Mouse (Mus musculus): ENCODE data around the gene Boc.

Gene Boc

GRCm38 (mm10) chr16:44552726-44553125, 6.0 kb downstream of the Boc start:
- DNase-seq, result no peak

DNA sequence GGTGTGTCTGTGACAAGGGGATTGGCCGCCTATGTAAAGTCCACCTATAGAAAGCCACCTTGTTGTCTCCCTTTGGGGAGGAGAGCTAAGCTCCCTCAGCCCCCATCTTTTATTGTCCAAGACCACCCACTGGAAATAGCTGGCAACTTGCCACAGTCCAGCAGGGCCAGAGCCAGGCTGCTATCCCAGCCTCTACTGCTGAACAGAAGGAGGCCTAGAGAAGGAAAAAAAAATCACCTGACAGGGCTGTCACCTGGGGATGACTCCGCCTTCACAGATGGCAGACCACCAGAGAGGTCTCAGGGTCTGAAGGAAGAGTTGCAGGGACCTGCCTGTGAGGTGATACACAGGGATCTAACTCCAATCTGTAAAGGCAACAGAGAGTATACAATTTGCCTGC, 6.7 kb downstream of the Boc start:
- DNase-seq, result peak; percentile 81 to 83

DNA sequence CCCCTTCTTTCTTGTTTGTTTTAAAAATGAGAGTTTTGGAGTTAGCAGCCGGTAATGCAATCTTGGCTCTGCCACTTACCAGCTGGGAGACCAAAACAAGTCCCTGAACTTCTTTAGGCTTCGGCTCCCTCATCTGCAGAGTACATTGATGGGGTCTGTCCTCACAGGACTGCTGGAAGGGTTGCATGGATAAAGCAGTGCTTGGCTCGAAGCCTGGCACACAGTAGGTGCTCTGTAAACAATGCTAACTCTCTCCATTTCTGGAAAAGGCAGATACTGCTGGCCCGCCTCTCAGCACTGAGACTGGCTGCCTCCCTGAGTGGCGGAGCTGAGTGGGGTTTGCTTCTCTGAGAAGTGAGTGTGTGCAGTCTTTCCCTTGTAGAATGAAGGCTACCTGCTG, 7.2 kb downstream of the Boc start:
- peak; percentile 62 to 64 for DNase-seq

- peak; percentile 61 to 67 for DNase-seq
Observed at GRCm38 (mm10) chr16:44550843-44551242, 7.9 kb downstream of the Boc start.

DNA sequence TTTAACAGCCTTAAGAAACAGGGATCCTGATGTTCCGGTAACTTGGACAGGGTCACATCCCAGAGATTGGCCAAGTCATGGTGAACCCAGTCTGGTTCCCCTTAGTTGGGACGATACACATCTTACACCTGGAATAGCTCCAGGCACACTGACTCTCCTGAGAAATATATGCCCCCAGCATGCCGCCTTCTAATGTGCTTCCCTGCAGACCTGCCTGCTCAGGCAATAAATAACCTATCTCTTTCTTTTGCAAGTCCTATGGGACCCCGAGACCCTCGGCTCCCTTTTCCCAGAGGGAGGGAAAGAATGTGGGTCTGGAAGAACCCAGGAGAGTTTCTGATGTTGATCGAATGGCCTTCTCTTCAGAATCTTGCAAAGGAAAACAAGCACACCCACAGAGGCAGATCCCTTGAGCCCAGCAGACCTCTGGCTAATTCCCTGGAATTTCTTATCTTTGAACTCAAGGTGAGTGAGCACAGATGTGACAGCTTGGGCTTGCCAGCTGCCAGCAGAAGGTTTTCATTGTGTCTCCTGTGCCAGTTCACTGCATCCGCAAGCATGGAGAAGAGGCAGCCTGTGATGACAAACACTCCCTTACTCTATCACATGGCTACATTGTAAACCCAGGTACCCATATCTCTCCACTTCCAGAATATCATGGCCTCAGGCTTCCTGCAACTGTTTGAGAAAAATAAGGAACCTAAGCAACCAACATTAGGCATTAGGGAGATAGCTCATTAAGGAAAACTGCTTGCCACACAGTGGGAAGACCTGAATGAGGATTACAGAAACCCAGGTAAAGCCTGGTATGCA, 8.6 kb downstream of the Boc start:
- peak in 1 of 2 experiments; percentile 34 for DNase-seq

DNA sequence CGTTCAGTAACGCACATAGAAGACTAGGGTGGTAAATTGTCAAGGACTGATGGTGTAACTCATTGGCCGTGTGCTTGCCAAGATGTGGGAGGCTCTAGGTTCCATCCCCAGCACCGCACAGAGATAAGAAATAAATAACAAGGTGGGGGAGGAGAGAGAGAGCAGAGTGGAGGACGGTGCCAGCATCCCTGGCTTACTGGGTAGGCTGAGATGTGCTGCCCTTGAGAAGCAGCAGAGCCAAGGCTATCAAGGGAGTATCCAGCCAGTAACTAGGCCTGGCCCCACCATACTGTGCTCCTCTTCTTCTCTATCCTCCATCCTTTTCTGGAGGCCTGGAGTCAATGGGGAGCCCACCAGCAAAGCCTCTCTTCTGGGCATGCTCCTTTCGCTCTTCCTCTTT, 9.3 kb downstream of the Boc start:
- peak in 1 of 2 experiments; percentile 44 for DNase-seq

DNA sequence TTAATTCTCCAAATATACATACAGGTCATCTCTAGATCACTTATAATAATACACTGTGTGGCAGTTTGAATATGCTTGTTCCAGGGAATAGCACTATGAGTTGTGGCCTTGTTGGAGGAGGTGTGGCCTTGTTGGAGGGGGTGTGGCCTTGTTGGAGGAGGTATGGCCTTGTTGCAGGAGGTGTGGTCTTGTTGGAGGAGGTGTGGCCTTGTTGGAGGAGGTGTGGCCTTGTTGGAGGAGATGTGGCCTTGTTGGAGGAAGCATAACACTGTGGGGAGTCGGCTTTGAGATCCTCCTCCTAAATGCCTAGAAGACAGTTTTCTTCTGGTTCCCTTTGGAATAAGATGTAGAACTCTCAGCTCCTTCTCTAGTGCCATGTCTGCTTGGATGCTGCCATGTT, 10.7 kb downstream of the Boc start:
- DNase-seq, result no peak

DNA sequence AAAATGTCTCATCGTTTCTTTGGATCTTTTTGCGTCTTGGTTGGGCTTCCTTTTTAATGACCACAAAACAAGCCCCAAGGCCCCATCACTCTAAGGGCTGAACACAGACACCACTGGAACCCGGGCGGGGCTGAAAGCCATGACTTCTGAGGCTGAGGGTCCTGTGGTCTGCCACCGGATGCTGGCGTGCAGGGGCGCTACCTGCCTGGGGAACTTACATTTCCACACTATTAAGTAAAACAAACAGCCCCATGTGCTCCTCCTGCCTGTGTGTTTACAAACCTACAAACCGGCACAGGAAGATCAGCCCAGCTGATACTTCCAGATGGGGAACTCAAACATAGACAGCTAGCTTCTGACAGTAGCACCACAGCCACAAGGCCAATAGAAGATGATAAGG, 11.9 kb downstream of the Boc start:
- peak in 1 of 2 experiments; percentile 22 for DNase-seq

- DNase-seq, result no peak
Observed at GRCm38 (mm10) chr16:44545939-44546338, 12.8 kb downstream of the Boc start.

GRCm38 (mm10) chr16:44545153-44545552, 13.5 kb downstream of the Boc start:
- no peak for DNase-seq

GRCm38 (mm10) chr16:44543098-44543497, 15.6 kb downstream of the Boc start:
- DNase-seq, result peak; percentile 50 to 58

DNA sequence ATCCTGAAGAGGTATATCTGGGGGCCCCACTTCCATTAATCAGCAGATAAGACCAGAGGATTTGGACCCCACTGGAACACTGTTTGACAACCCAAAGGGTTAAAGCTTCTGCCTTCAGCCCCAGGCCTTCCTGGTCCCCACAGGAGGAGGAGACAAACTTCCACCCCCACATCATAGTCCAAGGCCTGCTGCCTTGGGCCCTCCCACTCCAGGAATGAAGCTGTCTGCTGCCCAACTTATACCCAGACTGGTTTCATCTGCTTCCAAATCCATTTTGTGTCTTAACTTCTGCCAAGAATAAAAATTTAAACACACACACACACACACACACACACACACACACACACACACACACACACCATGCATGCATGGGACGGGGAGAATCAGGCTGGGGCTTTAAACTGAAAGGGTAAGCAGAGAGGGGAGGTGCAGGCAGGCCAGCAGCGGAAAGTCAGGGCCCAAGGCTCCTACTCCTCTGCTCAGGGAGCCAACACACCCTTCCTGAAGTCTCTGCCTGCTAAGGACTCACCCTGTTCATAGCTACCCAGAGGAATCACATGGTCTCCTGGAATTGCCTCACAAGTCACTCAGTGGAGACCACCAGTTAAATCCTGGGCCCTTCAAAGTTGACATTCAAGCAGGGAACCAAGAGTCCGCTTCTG, 16.5 kb downstream of the Boc start:
- DNase-seq, result peak in 1 of 2 experiments; percentile 30

- DNase-seq, result peak in 1 of 2 experiments; percentile 15
Observed at GRCm38 (mm10) chr16:44539611-44540010, 19.1 kb downstream of the Boc start.

GRCm38 (mm10) chr16:44538401-44539395, 20.0 kb downstream of the Boc start:
- peak in 1 of 2 experiments; percentile 41 for DNase-seq

- DNase-seq, result no peak
Observed at GRCm38 (mm10) chr16:44534122-44534521, 24.6 kb downstream of the Boc start.

DNA sequence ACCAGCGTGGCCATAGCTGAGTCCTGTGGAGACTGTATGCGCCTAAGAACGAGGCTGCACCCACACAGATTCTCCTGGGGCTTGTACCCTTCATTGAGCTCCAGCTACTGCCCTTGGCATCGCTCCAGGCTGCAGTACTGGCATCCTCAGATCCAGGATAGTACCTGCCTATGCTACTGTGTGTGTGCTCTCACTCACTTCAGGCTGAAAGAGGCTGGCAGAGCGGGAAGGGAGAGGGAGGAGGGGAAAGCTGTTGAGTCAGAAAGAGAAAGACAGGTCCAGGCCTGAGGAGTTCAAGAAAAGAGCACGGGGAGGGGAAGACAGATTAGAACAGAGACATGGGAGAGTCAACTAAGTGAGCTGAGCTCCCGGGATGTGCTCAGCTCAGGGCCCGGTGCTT, 25.2 kb downstream of the Boc start:
- peak; percentile 64 to 66 for DNase-seq

DNA sequence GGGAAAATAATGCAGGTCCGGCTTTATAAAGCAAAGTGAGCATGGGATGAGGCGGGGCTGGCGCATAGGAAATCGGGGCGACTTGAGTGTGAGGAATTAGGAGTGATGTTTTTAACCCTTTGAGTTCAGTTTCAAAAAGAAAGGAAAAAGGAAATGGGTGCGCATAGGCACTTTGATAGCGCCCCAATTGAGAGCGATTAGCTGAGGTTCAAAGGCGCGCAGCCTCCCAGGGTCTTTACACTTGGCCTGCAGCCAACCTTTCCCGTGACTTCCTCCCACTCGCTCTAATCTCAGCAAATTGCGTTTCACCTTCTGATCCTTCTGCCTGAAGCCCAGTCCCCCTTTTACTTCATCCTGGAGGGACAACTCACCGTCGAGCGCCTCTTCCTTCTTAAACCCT, 25.8 kb downstream of the Boc start:
- no peak for DNase-seq

- no peak for DNase-seq
Observed at GRCm38 (mm10) chr16:44531239-44531797, 27.4 kb downstream of the Boc start.

- DNase-seq, result no peak
Observed at GRCm38 (mm10) chr16:44530829-44531228, 27.9 kb downstream of the Boc start.

DNA sequence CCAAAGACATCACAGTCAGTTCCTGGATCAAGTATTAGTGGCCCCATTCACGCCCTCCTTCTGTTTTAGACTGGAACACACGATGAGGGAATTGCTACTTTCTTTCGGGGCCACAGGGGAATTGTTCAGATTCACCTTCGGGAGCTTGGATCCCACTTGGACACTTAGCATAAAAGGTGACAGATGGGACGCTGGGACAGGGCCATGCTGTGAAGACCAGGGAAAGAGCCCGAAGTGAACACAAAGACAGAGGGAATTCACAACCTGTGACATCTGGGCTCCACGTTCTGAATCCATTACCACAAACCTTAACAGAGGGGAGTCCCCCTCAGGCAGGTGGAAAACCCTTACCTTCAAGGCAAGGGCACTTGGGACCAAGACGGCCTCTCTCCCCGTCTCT, 28.5 kb downstream of the Boc start:
- DNase-seq, result peak in 1 of 2 experiments; percentile 66

GRCm38 (mm10) chr16:44529691-44530090, 29.0 kb downstream of the Boc start:
- DNase-seq, result peak in 1 of 2 experiments; percentile 4

DNA sequence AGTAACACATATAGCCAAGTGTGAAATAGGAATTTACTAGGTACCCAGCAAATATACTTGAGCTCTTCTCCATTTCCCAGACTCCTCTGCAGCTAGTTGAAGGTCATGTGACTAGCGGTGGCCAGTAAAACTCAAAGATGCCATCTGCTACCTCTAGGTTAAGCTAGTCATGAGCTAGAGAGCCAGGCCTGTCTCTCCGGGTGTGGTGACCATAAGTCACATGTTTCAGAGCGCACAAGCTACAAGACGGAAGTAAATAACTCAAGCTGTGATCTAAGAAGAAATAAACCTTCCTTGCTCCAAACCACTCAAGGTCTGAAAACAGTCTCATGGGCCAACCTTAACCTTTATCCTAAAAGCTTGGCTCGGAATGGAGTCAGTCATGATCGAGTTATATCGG, 29.7 kb downstream of the Boc start:
- peak in 1 of 2 experiments; percentile 23 for DNase-seq

All from cerebellum, postnatal 25 days (tissue).